Mouse (Mus musculus): ENCODE results near the gene Casc1. TPM values are rescaled to one million over a fixed set of nuclear protein-coding genes. Genes with fewer than 3 reads are reported as not detected.

Casc1 gene
- under 1 TPM; 0.01 to 0.41 TPM for polyA plus RNA-seq (2012; fragmentation: generic; extraction: Trizol)

GRCm38 (mm10) chr6:145210816-145211338 is at the start of gene Casc1, which contains the start of gene Etfrf1:
TSS of gene Casc1 (minus strand) at chr6:145211005.
TSS of gene Etfrf1 (plus strand) at chr6:145211134.

GRCm38 (mm10) chr6:145250185-145250791 is 39.5 kb upstream of the Casc1 start, which contains the start of gene Kras:
TSS of gene Kras (minus strand) at chr6:145250239.

Other genes with a start within 250 kb of the Casc1 start
- gene Bcat1, start 134.8 kb downstream of the Casc1 start, polyA plus RNA-seq (2012; fragmentation: generic; extraction: Trizol), result 10 to 100 TPM in 1 of 2 experiments, 1 to 10 TPM in 1; 3.0 to 18.7 TPM
- gene Lrmp, start 95.4 kb downstream of the Casc1 start, polyA plus RNA-seq (2012; fragmentation: generic; extraction: Trizol), result not detected
- gene Etfrf1, start 129 bp upstream of the Casc1 start, polyA plus RNA-seq (2012; fragmentation: generic; extraction: Trizol), result 1 to 10 TPM in 1 of 2 experiments, under 1 TPM in 1; 0.34 to 6.9 TPM
- gene Kras, start 39.2 kb upstream of the Casc1 start, polyA plus RNA-seq (2012; fragmentation: generic; extraction: Trizol), result 1 to 10 TPM; 1.5 to 4.7 TPM

All from C3H10T1/2 (cell line).